Mouse (Mus musculus): Measurements from ENCODE around the gene Rxfp4. TPM values are rescaled to one million over a fixed set of nuclear protein-coding genes. Genes with fewer than 3 reads are reported as not detected.

The Rxfp4 gene
- polyA plus RNA-seq, 1 experiment from 2014 or later = not detected

GRCm38 (mm10) chr3:88631921-88632587, 20.9 kb downstream of the Rxfp4 start:
- Histone ChIP-seq H3K9me3 (ENCODE audit: control insufficient read depth, low read length) (no peaks in the 10 kb centered on the region), H3K27me3 (ENCODE audit: control insufficient read depth, insufficient read depth, low read depth, low read length) (no peaks in the 10 kb centered on the region), H3K4me3 (ENCODE audit: low read length) (no peak overlapping the region), H3K4me2 (ENCODE audit: low read depth, low read length) (no peak overlapping the region), H3K27ac (ENCODE audit: low read length) (no peak overlapping the region), H3K36me3 (ENCODE audit: control insufficient read depth, insufficient read depth, low read length) (peaks cover 70% of the 10 kb centered on the region), H3K4me1 (replicated peaks; ENCODE audit: control insufficient read depth, insufficient read depth, low read length) (peaks cover 38% of the 10 kb centered on the region), H3K9ac (ENCODE audit: low read length) (no peak overlapping the region)
- 66% methylated on average over 12 of the region's 12 CpGs for WGBS
- no peak for ATAC-seq (ENCODE audit: low read depth)

- Histone ChIP-seq H3K9ac (ENCODE audit: low read length) (no peak overlapping the region), H3K27me3 (ENCODE audit: control insufficient read depth, insufficient read depth, low read depth, low read length) (no peaks in the 10 kb centered on the region), H3K27ac (ENCODE audit: low read length) (peak overlapping the region; percentile 78), H3K4me2 (ENCODE audit: low read depth, low read length) (peak overlapping the region; percentile 17; the same call in 1 of the 2 replicates), H3K36me3 (ENCODE audit: control insufficient read depth, insufficient read depth, low read length) (peaks cover 59% of the 10 kb centered on the region), H3K9me3 (ENCODE audit: control insufficient read depth, low read length) (no peaks in the 10 kb centered on the region), H3K4me3 (ENCODE audit: low read length) (no peak overlapping the region), H3K4me1 (replicated peaks; ENCODE audit: control insufficient read depth, insufficient read depth, low read length) (peaks cover 50% of the 10 kb centered on the region)
- ATAC-seq (ENCODE audit: low read depth) = peak; percentile 66
- WGBS = 49% methylated on average over 6 of the region's 6 CpGs
These were observed 22.0 kb downstream of the Rxfp4 start for GRCm38 (mm10) chr3:88630849-88631341.

DNA sequence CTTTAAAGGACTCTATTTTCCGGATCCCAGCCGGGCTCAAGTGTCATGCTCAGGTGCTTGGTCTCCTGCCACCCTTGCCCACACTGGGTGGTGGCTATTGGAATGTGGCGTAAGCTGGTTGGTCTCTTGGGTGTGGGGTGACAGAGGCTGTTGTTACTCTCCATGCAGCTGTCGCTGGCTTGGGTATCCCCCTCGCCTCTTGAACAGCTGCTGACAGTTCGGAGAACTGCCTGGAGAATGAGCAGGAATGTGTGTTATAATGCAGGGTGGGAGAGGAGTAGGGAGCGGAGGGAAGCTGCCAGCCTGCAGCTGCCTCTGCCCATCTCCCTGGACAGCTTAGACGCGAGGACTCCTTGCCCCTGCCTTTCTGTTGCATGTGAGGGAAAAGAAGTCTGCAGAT, 22.9 kb downstream of the Rxfp4 start:
- no peak overlapping the region for H3K4me2 ChIP-seq (ENCODE audit: low read depth, low read length)
- no peaks in the 10 kb centered on the region for H3K27me3 ChIP-seq (ENCODE audit: control insufficient read depth, insufficient read depth, low read depth, low read length)
- H3K27ac ChIP-seq (ENCODE audit: low read length) = peak overlapping the region; percentile 78
- H3K36me3 ChIP-seq (ENCODE audit: control insufficient read depth, insufficient read depth, low read length) = peaks cover 50% of the 10 kb centered on the region
- no peak overlapping the region for H3K9ac ChIP-seq (ENCODE audit: low read length)
- no peaks in the 10 kb centered on the region for H3K9me3 ChIP-seq (ENCODE audit: control insufficient read depth, low read length)
- no peak for ATAC-seq (ENCODE audit: low read depth)
- WGBS = 62% methylated on average over 9 of the region's 9 CpGs
- H3K4me1 ChIP-seq (replicated peaks; ENCODE audit: control insufficient read depth, insufficient read depth, low read length) = peaks cover 56% of the 10 kb centered on the region
- H3K4me3 ChIP-seq (ENCODE audit: low read length) = no peak overlapping the region

GRCm38 (mm10) chr3:88629244-88629643, 23.7 kb downstream of the Rxfp4 start:
- Histone ChIP-seq H3K27me3 (ENCODE audit: control insufficient read depth, insufficient read depth, low read depth, low read length) (no peaks in the 10 kb centered on the region), H3K9ac (ENCODE audit: low read length) (0 out of 2 replicates have a peak overlapping the region, but pooled peaks have one; percentile 42), H3K27ac (ENCODE audit: low read length) (peak overlapping the region; percentile 19; the same call in 1 of the 2 replicates), H3K4me2 (ENCODE audit: low read depth, low read length) (no peak overlapping the region), H3K36me3 (ENCODE audit: control insufficient read depth, insufficient read depth, low read length) (peaks cover 42% of the 10 kb centered on the region), H3K9me3 (ENCODE audit: control insufficient read depth, low read length) (no peaks in the 10 kb centered on the region), H3K4me3 (ENCODE audit: low read length) (no peak overlapping the region), H3K4me1 (replicated peaks; ENCODE audit: control insufficient read depth, insufficient read depth, low read length) (peaks cover 64% of the 10 kb centered on the region)
- 57% methylated on average over 13 of the region's 13 CpGs for WGBS
- no peak for ATAC-seq (ENCODE audit: low read depth)

GRCm38 (mm10) chr3:88628766-88629165, 24.2 kb downstream of the Rxfp4 start:
- H3K4me1 ChIP-seq (replicated peaks; ENCODE audit: control insufficient read depth, insufficient read depth, low read length) = peaks cover 69% of the 10 kb centered on the region
- peaks cover 37% of the 10 kb centered on the region for H3K36me3 ChIP-seq (ENCODE audit: control insufficient read depth, insufficient read depth, low read length)
- H3K4me2 ChIP-seq (ENCODE audit: low read depth, low read length) = no peak overlapping the region
- no peaks in the 10 kb centered on the region for H3K9me3 ChIP-seq (ENCODE audit: control insufficient read depth, low read length)
- H3K27me3 ChIP-seq (ENCODE audit: control insufficient read depth, insufficient read depth, low read depth, low read length) = no peaks in the 10 kb centered on the region
- peak; percentile 55 for ATAC-seq (ENCODE audit: low read depth)
- H3K9ac ChIP-seq (ENCODE audit: low read length) = no peak overlapping the region
- 45% methylated on average over 4 of the region's 4 CpGs for WGBS
- peak overlapping the region; percentile 19 for H3K27ac ChIP-seq (ENCODE audit: low read length)
- no peak overlapping the region for H3K4me3 ChIP-seq (ENCODE audit: low read length)

- ATAC-seq (ENCODE audit: low read depth) = no peak
- Histone ChIP-seq H3K36me3 (ENCODE audit: control insufficient read depth, insufficient read depth, low read length) (peaks cover 26% of the 10 kb centered on the region), H3K27ac (ENCODE audit: low read length) (no peak overlapping the region), H3K27me3 (ENCODE audit: control insufficient read depth, insufficient read depth, low read depth, low read length) (no peaks in the 10 kb centered on the region), H3K4me1 (replicated peaks; ENCODE audit: control insufficient read depth, insufficient read depth, low read length) (peaks cover 72% of the 10 kb centered on the region), H3K9me3 (ENCODE audit: control insufficient read depth, low read length) (no peaks in the 10 kb centered on the region), H3K4me3 (ENCODE audit: low read length) (no peak overlapping the region), H3K9ac (ENCODE audit: low read length) (no peak overlapping the region), H3K4me2 (ENCODE audit: low read depth, low read length) (no peak overlapping the region)
- WGBS = 88% methylated on average over 2 of the region's 2 CpGs
These were observed 25.4 kb downstream of the Rxfp4 start for GRCm38 (mm10) chr3:88627535-88627934.

- Histone ChIP-seq H3K4me2 (ENCODE audit: low read depth, low read length) (no peak overlapping the region), H3K27me3 (ENCODE audit: control insufficient read depth, insufficient read depth, low read depth, low read length) (no peaks in the 10 kb centered on the region), H3K9ac (ENCODE audit: low read length) (no peak overlapping the region), H3K27ac (ENCODE audit: low read length) (no peak overlapping the region), H3K9me3 (ENCODE audit: control insufficient read depth, low read length) (no peaks in the 10 kb centered on the region), H3K4me3 (ENCODE audit: low read length) (no peak overlapping the region), H3K36me3 (ENCODE audit: control insufficient read depth, insufficient read depth, low read length) (peaks cover 22% of the 10 kb centered on the region), H3K4me1 (replicated peaks; ENCODE audit: control insufficient read depth, insufficient read depth, low read length) (peaks cover 72% of the 10 kb centered on the region)
- WGBS = 42% methylated on average over 4 of the region's 4 CpGs
- no peak for ATAC-seq (ENCODE audit: low read depth)
These were observed 25.8 kb downstream of the Rxfp4 start for GRCm38 (mm10) chr3:88627114-88627513.

- Histone ChIP-seq H3K4me3 (ENCODE audit: low read length) (no peak overlapping the region), H3K27ac (ENCODE audit: low read length) (no peak overlapping the region), H3K27me3 (ENCODE audit: control insufficient read depth, insufficient read depth, low read depth, low read length) (no peaks in the 10 kb centered on the region), H3K4me1 (replicated peaks; ENCODE audit: control insufficient read depth, insufficient read depth, low read length) (peaks cover 65% of the 10 kb centered on the region), H3K9ac (ENCODE audit: low read length) (peak overlapping the region; percentile 46; the same call in 1 of the 2 replicates), H3K9me3 (ENCODE audit: control insufficient read depth, low read length) (no peaks in the 10 kb centered on the region), H3K36me3 (ENCODE audit: control insufficient read depth, insufficient read depth, low read length) (peaks cover 14% of the 10 kb centered on the region), H3K4me2 (ENCODE audit: low read depth, low read length) (no peak overlapping the region)
- no peak for ATAC-seq (ENCODE audit: low read depth)
- WGBS = 66% methylated on average over 7 of the region's 7 CpGs
These were observed 26.6 kb downstream of the Rxfp4 start for GRCm38 (mm10) chr3:88626316-88626715.

- Histone ChIP-seq H3K4me2 (ENCODE audit: low read depth, low read length) (no peak overlapping the region), H3K9ac (ENCODE audit: low read length) (no peak overlapping the region; the same call in none of the 2 replicates), H3K36me3 (ENCODE audit: control insufficient read depth, insufficient read depth, low read length) (peaks cover 9% of the 10 kb centered on the region), H3K27me3 (ENCODE audit: control insufficient read depth, insufficient read depth, low read depth, low read length) (no peaks in the 10 kb centered on the region), H3K9me3 (ENCODE audit: control insufficient read depth, low read length) (no peaks in the 10 kb centered on the region), H3K4me3 (ENCODE audit: low read length) (no peak overlapping the region), H3K4me1 (replicated peaks; ENCODE audit: control insufficient read depth, insufficient read depth, low read length) (peaks cover 61% of the 10 kb centered on the region), H3K27ac (ENCODE audit: low read length) (no peak overlapping the region)
- no peak for ATAC-seq (ENCODE audit: low read depth)
- 85% methylated on average over 7 of the region's 7 CpGs for WGBS
These were observed 27.4 kb downstream of the Rxfp4 start for GRCm38 (mm10) chr3:88625531-88625930.
